In genomic region chr5:117628351-117628750, GRCm38 (mm10) we compare ENCODE assay signal across 10 mouse cellular contexts.
DNase-seq lines count a peak whose midpoint lies in the region; ATAC-seq and TF ChIP-seq lines count a peak whose summit lies in the region.
"Had no signal": no experiment of that assay in that cellular context is flagged by ENCODE, and none has a peak within 500 bp of the region (broad histone marks: within the 10 kb centered on the region; RNA-seq: fewer than 3 reads in every experiment).

No protein-coding gene starts in this region.

- no peak overlapping the region for H3K4me2 ChIP-seq in forebrain, embryonic 11.5 days (ENCODE audit: low read depth, low read length, severe bottlenecking)
- H3K4me2 ChIP-seq in forebrain, embryonic 12.5 days = no peak overlapping the region
- H3K4me2 ChIP-seq: heart, embryonic 13.5 days had no signal

- no peaks in the 10 kb centered on the region for H3K4me1 ChIP-seq in forebrain, embryonic 11.5 days (replicated peaks; ENCODE audit: control insufficient read depth, insufficient read depth, low read length)
- peaks cover 4% of the 10 kb centered on the region for H3K4me1 ChIP-seq in forebrain, embryonic 12.5 days
- H3K4me1 ChIP-seq: heart, embryonic 13.5 days had no signal

- H3K4me3 ChIP-seq in forebrain, embryonic 11.5 days (ENCODE audit: low read depth, low read length) = no peak overlapping the region
- no peak overlapping the region for H3K4me3 ChIP-seq in forebrain, embryonic 12.5 days (replicated peaks)
- H3K4me3 ChIP-seq in left cerebral cortex, adult 2 months = no peak overlapping the region
- H3K4me3 ChIP-seq: heart, embryonic 13.5 days had no signal

- no peak for ATAC-seq in forebrain, embryonic 11.5 days (replicated peaks; ENCODE audit: low FRiP score)
- no peak for ATAC-seq in forebrain, embryonic 12.5 days (ENCODE audit: low FRiP score)
- ATAC-seq in megakaryocyte-erythroid progenitor cell, adult 5-6 weeks (replicated peaks; ENCODE audit: low FRiP score, low TSS enrichment, poor library complexity, severe bottlenecking) = no peak

- peak; percentile 69 for DNase-seq in forebrain, embryonic 11.5 days (ENCODE audit: low spot score)
- DNase-seq in ovary, postnatal 36 days (ENCODE audit: low spot score) = peak; percentile 21
- no peak for DNase-seq in ovary, adult 18-20 months (ENCODE audit: low spot score)
- DNase-seq in frontal cortex, postnatal 10 days (ENCODE audit: low spot score in 2 of 2) = peak; percentile 60 to 62
- peak; percentile 66 to 80 for DNase-seq in left cerebral cortex, adult 2 months (ENCODE audit: extremely low spot score in 1 of 2, low spot score in 2 of 2)
- peak; percentile 68 for DNase-seq in right cerebral cortex, postnatal 25 days

- no peaks in the 10 kb centered on the region for H3K27me3 ChIP-seq in forebrain, embryonic 11.5 days (ENCODE audit: control insufficient read depth, insufficient read depth, low read length)
- H3K27me3 ChIP-seq in forebrain, embryonic 12.5 days = no peaks in the 10 kb centered on the region
- H3K27me3 ChIP-seq: heart, embryonic 13.5 days had no signal

- WGBS in forebrain, embryonic 11.5 days = 51% methylated on average over 7 of the region's 7 CpGs
- WGBS in forebrain, embryonic 12.5 days = 58% methylated on average over 7 of the region's 7 CpGs

- no peaks in the 10 kb centered on the region for H3K36me3 ChIP-seq in forebrain, embryonic 11.5 days (ENCODE audit: control insufficient read depth, insufficient read depth, low read length)
- no peaks in the 10 kb centered on the region for H3K36me3 ChIP-seq in forebrain, embryonic 12.5 days (replicated peaks)
- H3K36me3 ChIP-seq: G1E; heart, embryonic 13.5 days had no signal

- no peak overlapping the region for H3K9ac ChIP-seq in forebrain, embryonic 11.5 days (ENCODE audit: low read length)
- H3K9ac ChIP-seq in forebrain, embryonic 12.5 days = no peak overlapping the region
- H3K9ac ChIP-seq: heart, embryonic 13.5 days had no signal

- no peak overlapping the region for H3K27ac ChIP-seq in forebrain, embryonic 11.5 days (ENCODE audit: low read depth, low read length)
- no peak overlapping the region for H3K27ac ChIP-seq in forebrain, embryonic 12.5 days
- H3K27ac ChIP-seq in left cerebral cortex, adult 2 months = no peak overlapping the region
- H3K27ac ChIP-seq: heart, embryonic 13.5 days had no signal

- no peaks in the 10 kb centered on the region for H3K9me3 ChIP-seq in forebrain, embryonic 11.5 days (ENCODE audit: control insufficient read depth, low read length)
- no peaks in the 10 kb centered on the region for H3K9me3 ChIP-seq in forebrain, embryonic 12.5 days
- H3K9me3 ChIP-seq: heart, embryonic 13.5 days had no signal

- peak; percentile 52 for TF ChIP-seq CTCF in left cerebral cortex, adult 2 months (IDR thresholded peaks at IDR 0.05)

- intact Hi-C loops in left cerebral cortex, adult 2 months (cut with DNase I) = no loop called here
